Mouse (Mus musculus) 3T3-L1 (cell line): ENCODE data around the gene Dnajc17.
A peak's percentile ranks its signal among the peaks of the same experiment; 100 is the strongest.

ENCODE experiments used
- DNase-seq: peaks from one replicate; pipeline ENCODE4 v3.0.0-alpha.2; 2015; ENCODE audit warnings: low read depth, low spot score

Dnajc17 gene

GRCm38 (mm10) chr2:119208344-119209175 lies at the start of gene Dnajc17, which contains the start of gene Zfyve19:
Dnajc17 (minus strand) TSS chr2:119208795.
Zfyve19 (plus strand) TSS chr2:119208617.
- DNase-seq, result peak; percentile 99

GRCm38 (mm10) chr2:119254976-119255375 lies 46.4 kb upstream of the Dnajc17 start:
- DNase-seq, result no peak

DNA sequence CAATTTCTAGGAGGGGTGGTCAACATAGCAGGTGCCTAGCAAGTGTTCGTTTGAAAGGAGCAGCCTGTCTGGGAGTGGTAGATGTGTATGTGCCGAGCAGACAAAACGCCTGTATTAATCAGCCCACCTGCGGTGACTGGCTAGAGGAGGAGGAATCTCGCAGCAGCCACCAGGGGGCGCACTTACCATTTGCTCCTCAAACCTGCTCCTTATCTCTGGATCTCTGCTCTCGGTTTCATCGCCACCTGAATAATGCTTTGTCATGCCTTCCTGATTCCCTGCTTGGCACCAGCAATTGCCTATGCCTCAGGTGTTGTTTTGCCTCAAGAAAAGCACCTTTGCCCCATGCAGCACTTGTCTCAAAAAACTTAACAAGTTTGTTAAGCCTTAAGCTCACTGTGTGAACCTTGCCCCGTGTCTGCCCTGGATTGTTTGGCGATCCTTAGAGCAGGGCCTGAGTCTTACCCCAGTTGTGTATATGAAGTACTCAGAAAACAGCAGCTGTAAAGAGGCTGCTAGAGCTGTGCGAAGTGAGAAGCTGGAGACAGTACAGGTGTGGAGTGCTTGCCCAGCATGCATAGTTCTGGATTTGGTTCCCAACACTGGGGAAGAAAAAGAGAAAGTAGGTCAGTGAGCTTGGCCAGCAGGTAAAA lies 42.4 kb upstream of the Dnajc17 start:
- peak; percentile 97 for DNase-seq

DNA sequence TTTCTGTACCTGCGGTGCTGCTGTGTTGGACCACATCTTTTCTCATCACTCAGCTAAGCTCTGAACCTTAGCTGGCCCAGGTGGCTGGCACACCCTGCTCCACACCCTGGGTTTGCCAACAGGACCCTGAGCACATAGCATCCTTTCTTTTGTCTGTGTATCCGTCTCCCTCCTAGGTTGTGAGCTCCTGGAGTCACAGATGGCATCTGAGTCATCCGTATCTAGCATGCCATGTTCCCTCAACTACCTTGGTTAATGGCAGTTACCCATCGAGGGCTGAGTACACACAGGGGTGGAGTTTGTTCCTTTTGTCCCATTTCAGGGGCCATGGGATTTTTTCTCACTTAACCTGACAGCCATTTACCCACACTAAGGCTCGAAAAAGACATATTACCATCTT lies 41.8 kb upstream of the Dnajc17 start:
- DNase-seq, result no peak

DNA sequence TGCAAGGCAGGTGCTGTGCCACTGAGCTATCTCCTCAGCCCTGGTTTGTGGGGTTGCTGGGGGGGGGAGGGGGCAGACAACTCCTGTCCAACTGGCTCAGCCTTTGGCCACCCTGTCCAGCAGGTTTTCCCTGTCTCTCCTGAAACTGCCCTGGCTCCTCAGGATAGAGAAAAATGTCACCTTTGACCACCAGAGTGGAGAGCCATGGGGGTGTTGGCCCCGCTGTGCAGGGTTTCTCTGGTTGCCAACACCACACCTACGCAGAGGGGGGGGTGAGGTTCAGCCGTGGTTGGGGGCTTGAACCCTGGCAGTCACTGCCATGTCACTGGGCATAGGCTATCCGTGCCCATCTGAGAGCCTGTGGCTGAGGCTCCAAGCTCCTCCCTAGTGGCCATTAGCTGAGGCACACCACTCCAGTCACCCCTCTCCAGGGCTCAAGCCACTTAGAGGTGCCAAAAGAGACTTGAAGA lies 41.0 kb upstream of the Dnajc17 start:
- no peak for DNase-seq

DNA sequence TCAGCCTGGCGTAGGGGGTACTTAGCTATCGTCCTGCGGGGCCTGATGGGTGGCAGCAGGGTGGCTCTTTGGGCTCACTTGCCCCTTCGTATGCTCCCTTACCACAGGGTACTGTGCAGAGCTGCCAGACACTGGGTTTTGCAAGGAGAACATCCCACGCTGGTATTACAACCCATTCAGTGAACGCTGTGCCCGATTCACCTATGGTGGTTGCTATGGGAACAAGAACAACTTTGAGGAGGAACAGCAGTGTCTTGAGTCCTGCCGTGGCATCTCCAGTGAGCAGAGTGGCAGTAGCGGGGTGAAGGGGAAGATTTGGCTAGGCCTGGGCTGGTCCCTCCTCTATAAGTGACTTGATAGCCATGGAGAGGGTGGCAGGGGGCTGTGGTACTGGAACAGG lies 39.3 kb upstream of the Dnajc17 start:
- DNase-seq, result no peak

DNA sequence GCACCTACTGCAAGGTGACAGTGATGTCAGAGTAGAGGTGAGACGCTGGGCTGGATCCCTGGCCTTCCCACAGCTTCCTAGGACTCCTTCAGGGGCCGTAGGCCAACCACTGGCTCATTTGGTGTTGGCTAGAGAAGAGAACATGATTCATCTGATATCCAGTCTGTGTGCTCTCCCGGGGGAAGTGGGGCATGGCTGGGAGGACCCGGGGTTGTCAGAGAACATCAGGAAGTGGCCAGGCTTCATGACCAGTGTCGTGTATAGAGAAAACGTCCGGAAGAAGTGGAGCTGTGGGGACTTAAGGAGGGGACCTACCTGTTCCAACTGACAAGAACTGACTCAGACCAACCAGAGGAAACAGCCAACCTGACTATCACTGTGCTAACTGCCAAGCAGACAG lies 36.7 kb upstream of the Dnajc17 start:
- DNase-seq, result peak; percentile 31

DNA sequence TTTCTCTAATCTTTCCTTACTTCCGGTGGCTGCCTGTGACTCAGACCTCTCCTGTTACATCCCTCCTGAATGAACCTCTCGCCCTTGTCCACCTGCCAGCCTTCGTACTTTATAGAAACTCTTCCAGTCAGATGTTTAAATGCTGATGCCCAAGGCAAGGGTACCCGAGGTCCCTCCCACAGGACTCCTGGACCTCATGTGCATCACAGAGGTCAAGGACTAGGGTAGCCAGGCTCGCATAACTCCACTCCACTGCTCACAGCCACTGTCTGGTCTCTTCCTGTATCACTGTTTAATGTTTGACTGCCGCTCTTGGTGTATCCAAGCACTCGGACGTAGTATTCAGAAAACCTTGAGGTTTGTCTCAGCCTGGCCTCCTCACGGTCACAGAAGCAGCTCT lies 34.0 kb upstream of the Dnajc17 start:
- no peak for DNase-seq

DNA sequence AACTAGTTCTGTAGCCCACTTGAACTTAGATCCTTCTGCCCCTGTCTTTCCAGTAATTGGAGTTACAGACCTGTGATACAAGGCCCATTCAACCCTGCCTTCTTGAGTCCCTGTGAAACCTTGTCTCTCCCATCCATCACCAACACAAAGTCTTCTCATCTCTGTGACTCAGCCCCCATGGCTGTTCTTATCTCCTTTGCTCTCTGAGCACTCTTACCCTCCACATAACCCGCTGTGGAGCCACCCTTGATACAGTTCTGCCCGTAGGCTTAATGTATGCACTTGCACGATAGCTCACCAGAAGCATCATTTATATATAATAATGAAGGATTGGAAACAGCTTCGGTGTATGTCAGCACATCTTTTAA lies 32.2 kb upstream of the Dnajc17 start:
- DNase-seq, result no peak

DNA sequence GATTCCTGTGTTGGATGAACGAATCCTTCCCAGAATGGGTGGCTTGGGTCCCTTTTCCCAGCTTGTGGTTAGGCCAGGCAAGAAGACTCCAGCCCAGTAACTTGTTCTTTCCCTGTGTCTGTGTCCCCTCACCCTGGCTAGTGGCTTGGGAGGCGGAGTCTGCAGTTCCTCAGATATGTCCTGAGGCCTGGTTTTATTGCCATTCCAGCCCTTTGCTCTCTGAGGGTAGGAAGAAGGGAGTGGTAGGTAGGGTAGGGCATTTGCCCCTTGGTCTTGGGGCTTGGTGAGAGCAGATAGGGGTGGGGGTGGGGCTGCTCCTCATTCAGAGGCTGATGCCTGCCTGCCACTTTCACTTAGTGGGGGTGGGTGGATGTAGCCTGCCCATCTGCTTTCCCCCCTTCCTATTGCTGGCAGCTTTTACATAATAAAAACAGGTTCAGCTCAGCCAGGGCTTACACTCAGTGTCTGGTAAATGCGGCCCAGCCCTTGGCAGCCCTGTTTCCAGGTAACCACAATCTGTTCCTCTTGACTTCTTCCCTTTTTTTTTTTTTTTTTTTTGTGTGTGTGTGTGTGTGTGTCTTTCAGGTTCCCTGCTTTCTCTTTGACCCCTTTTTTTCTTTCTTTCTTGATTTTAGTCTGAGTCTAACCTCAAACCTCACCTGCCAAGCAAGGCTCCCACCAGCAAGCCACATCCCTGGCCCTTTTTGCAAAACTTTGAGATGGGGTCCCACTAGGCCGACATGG lies 31.7 kb upstream of the Dnajc17 start:
- DNase-seq, result no peak

DNA sequence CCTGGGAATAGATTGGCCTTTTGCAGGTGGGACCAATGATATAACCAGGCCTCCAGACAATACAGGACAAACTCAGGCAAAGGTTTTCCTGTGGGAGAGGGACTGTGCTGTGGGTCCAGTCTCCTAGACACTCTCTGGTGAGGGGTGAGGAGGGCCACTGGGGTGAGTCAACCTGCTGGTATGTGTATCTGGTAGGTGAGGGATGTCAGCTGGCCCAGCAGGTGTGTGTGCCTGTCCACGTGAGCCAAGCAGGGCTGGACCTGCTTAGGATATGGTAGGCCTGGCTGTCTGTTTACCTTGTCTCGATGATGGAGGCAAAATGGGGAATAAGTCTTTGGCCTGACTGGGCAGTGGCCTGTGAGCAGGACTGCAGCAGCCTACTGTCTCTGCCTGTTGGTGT lies 30.1 kb upstream of the Dnajc17 start:
- DNase-seq, result no peak

DNA sequence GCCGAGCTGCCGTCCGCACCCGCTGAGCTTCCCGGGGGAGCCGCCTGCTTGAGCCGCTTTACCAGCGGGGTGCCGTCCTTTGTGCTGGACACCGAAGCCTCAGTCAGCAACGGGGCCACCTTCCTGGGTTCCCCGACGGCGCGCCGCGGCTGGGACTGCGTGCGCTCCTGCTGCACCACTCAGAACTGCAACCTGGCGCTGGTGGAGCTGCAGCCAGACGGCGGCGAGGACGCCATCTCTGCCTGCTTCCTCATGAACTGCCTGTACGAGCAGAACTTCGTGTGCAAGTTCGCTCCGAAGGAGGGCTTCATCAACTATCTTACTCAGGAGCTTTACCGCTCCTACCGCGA lies 29.3 kb upstream of the Dnajc17 start:
- no peak for DNase-seq

DNA sequence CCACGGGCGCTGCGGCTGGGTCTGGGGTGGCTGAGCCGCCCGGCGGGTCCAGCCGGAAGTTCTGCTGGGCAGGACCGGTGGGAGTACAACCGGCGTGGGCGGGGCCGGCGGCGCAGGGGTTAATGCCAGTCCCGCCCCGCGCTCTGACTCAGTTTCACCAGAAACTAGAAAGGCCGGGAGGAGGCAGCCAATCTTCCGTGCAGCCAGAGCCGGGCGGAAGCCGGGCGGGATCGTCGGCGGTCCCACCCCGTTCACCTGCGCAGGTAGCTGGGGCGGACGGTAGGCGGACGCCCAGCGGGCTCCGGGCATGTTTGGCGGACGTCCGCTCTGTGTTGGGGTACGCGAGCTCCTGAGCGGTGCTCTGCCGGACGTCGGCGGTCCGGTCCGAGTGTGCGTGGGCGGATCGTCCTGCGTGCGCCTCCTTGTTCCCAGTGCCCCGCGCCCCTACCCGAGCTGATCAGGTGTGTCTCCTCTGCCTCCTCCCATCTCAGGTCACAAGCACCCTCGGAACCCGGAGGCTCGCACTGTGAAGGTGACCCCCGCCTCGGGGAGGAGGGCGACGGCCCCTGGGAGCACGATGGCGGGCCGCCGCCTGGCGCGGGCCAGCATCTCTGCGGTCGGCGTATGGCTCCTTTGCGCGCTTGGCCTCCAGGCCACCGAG lies 28.7 kb upstream of the Dnajc17 start, which contains the start of gene Spint1:
Gene Spint1, plus strand, starts transcription at position 153 of the 661 bp plus-strand sequence.
- no peak for DNase-seq

- no peak for DNase-seq
Observed at GRCm38 (mm10) chr2:119236682-119237209, 28.2 kb upstream of the Dnajc17 start.

DNA sequence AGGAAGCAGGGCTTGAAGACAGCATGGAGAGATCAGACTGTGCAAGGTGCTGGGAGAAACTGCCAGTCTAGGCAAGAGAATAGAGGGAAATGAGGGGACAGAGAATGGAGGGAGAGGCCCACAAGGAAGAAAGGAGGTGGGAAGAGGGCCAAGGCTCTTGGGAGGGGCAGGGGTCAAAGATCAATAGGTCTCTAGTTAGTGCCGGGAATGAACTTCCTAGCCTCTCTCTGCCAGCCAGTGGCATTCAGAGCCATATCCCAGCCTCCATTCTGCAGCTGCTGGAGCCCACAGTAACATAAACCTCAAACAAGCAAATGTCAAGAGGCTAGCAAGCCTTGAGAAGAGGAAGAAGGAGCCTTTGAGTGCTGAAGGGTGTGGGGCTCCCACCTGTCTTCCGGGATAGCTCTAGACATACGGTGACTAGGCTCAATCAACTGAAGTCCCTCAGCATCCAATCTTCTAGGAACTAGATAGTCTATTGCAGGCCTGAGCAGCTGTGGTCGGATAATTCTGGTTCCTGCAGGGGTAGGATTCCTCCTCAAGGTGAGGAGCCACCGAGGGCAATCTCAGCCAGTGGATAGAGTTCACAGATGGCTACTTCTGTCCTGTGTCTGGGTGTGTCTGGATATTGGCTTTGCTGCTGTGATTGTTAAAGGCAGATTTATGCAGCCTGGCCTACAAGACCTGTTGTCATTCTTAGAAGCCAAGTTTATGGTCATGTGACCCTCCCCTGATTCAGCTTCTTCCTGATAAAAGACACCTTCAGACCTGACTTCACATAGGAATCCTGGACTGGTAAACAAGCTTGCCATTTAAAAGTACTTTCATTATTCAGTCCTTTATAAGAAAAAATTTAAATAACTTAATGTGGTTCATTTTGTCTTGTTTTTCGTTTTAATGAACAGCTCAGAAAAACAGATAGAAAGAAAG lies 21.4 kb upstream of the Dnajc17 start, which contains the start of gene Ppp1r14d:
Gene Ppp1r14d, minus strand, starts transcription at position 132 of the 930 bp plus-strand sequence.
- DNase-seq, result no peak

DNA sequence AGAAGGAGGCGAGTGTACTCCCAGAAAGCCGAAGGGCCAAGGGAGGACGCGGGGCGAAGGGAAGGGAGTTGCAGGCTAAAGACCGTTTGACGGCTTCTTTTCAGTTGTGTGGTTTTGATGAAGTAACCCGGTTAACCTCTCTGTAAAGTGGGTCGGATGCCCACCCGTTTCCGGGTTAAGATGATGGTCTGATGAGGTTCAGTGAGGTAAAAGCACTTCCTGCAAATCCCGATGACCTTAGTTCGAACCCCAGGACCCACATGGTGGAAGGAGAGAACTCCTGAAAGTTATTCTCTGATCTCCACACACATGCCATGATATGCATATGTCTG lies 547 bp upstream of the Dnajc17 start:
- DNase-seq, result no peak

DNA sequence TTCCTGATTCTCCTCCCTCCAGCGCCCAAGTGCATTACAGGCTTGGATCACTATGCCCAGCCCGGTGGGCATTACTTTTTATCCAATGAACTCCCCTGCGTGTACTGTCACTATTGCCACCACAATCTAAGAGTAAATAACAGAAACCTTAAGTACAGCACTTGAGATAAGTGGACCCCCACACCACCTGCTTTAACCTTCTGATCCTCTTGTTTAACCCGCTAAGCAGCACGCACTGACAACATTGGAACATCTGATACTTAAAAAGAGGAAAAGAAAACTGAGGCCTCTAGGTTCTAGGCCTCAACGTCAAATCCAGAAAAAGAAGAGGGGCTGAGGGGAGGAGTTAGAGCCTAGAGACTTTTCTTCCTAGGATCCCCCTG lies 643 bp downstream of the Dnajc17 start:
- DNase-seq, result no peak

- peak; percentile 66 for DNase-seq
Observed at GRCm38 (mm10) chr2:119203871-119204460, 4.6 kb downstream of the Dnajc17 start.

DNA sequence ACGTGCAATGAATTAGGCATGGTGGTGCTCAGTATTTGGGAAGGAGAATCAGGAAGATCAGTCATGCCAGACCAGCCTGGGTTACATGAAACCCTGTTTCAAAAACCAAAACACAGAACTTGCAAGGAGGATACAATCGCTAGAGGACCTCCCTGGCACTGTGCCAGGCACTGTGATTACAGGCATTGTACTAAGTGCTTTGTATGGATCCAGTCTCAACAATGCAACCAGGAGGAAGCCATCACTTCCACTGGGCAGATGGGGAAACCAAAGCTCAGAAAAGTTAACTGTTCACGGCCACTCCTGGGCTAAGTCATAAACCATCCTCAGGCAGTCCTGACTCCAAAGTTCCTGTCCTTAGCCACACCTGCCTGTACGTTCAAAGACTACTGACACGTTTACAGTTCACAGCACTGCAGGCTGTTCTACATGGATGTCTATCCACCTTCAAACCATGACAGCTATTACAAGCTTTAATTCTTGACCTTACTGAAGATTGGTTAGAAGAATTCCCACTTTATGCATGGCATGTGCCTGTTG lies 5.6 kb downstream of the Dnajc17 start:
- DNase-seq, result no peak

DNA sequence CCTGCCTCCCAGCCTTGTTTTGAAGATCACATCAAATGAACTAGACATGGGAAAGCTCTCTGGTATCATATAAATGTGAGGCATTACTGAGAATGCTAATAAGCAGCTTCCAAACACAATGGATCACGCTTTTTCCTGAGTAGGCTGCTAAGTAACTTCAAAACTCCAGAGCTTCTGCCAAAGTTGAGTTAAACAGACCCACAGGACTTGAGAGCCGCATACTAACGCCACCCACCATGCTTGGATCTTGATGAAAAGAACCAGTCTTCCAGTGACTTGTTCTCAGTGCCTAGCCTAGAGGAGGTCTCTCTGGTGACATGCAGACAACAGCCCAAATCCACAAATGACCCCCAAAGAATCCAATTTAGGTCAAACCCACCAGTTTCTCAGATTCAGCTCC lies 9.7 kb downstream of the Dnajc17 start:
- no peak for DNase-seq
